Mouse (Mus musculus) sigmoid colon, adult 10 weeks (tissue): ENCODE results near the gene Disp2. TPM values are rescaled to one million over a fixed set of nuclear protein-coding genes. Genes with fewer than 3 reads are reported as not detected.

Source experiments
- polyA plus RNA-seq: library from polyadenylated mRNA; stranded (reverse); fragments of 350-450 nt; fragmentation: Illumina TruSeq; extraction: RNeasy Lipid Tissue Mini Kit (QIAGEN cat#74804); gene quantifications from one replicate; pipeline ENCODE4 v1.2.3, GENCODE M21; 2014; ENCODE audit warnings: low read depth, low replicate concordance

The Disp2 gene
- 2.0 TPM for polyA plus RNA-seq

GRCm38 (mm10) chr2:118779504-118780480 is at the start of gene Disp2:
TSS of gene Disp2 (plus strand) at chr2:118779719.

GRCm38 (mm10) chr2:118745232-118745884 is 34.2 kb upstream of the Disp2 start, which contains the start of gene Inafm2:
TSS of gene Inafm2 (plus strand) at chr2:118745758.

GRCm38 (mm10) chr2:118761906-118762783 is 17.4 kb upstream of the Disp2 start, which contains the start of gene Ccdc9b:
TSS of gene Ccdc9b (minus strand) at chr2:118762661.

GRCm38 (mm10) chr2:118772158-118772874 is 7.2 kb upstream of the Disp2 start, which contains the start of gene Phgr1:
TSS of gene Phgr1 (plus strand) at chr2:118772769.

GRCm38 (mm10) chr2:118813981-118814836 is 34.7 kb downstream of the Disp2 start, which contains the start of gene Knstrn:
TSS of gene Knstrn (plus strand) at chr2:118814003.

Other genes with a start within 250 kb of the Disp2 start
- 5.9 TPM for gene Bmf, start 230.0 kb upstream of the Disp2 start, polyA plus RNA-seq
- 14.1 TPM for gene Bub1b, start 181.5 kb upstream of the Disp2 start, polyA plus RNA-seq
- gene Pak6, start 116.4 kb upstream of the Disp2 start, polyA plus RNA-seq, result 0.25 TPM
- 0.32 TPM for gene Ankrd63, start 75.8 kb upstream of the Disp2 start, polyA plus RNA-seq
- 1.4 TPM for gene Plcb2, start 51.3 kb upstream of the Disp2 start, polyA plus RNA-seq
- 28.4 TPM for gene Inafm2, start 34.0 kb upstream of the Disp2 start, polyA plus RNA-seq
- gene Ccdc9b, start 17.1 kb upstream of the Disp2 start, polyA plus RNA-seq, result 3.6 TPM
- 45.6 TPM for gene Phgr1, start 7.0 kb upstream of the Disp2 start, polyA plus RNA-seq
- 8.6 TPM for gene Knstrn, start 34.3 kb downstream of the Disp2 start, polyA plus RNA-seq
- gene Ivd, start 82.2 kb downstream of the Disp2 start, polyA plus RNA-seq, result 18.0 TPM
- gene Bahd1, start 120.7 kb downstream of the Disp2 start, polyA plus RNA-seq, result 4.7 TPM
- 1.2 TPM for gene Chst14, start 146.8 kb downstream of the Disp2 start, polyA plus RNA-seq
- gene Ccdc32, start 249.7 kb downstream of the Disp2 start, polyA plus RNA-seq, result 36.6 TPM